Mouse (Mus musculus): ENCODE data around the gene Cdc42bpa. TPM values are rescaled to one million over a fixed set of nuclear protein-coding genes. Genes with fewer than 3 reads are reported as not detected.
"Not testable (repeated sequence)": the region's sequence is repeated elsewhere in the genome, so short reads cannot be mapped to it uniquely, and the experiment has no call there.

The Cdc42bpa gene
- total and polyA plus RNA-seq, 2 experiments from 2014 or later = 29.1 to 84.3 TPM

GRCm38 (mm10) chr1:179992255-179992654, 32.0 kb downstream of the Cdc42bpa start:
- Histone ChIP-seq H3K27ac (no peak overlapping the region), H3K36me3 (ENCODE audit: insufficient read depth, low read length) (no peaks in the 10 kb centered on the region), H3K27me3 (ENCODE audit: insufficient read depth, low read length) (no peaks in the 10 kb centered on the region), H3K4me2 (ENCODE audit: low read depth, low read length) (no peak overlapping the region), H3K9me3 (ENCODE audit: low read length) (no peaks in the 10 kb centered on the region), H3K9ac (replicated peaks; ENCODE audit: low read length) (no peak overlapping the region), H3K4me3 (ENCODE audit: low read length) (no peak overlapping the region), H3K4me1 (ENCODE audit: insufficient read depth, low read length) (no peaks in the 10 kb centered on the region)
- TF ChIP-seq CTCF (IDR thresholded peaks at IDR 0.05; ENCODE audit: low read depth) = no peak
- no peak for DNase-seq (ENCODE audit: low spot score)
- no peak for ATAC-seq
- 78% methylated on average over 1 of the region's 1 CpGs for WGBS

- DNase-seq (ENCODE audit: low spot score) = no peak
- ATAC-seq = no peak
- no peak overlapping the region for H3K4me3 ChIP-seq (ENCODE audit: low read length)
- H3K4me1 ChIP-seq (ENCODE audit: insufficient read depth, low read length) = no peaks in the 10 kb centered on the region
- no peak overlapping the region for H3K4me2 ChIP-seq (ENCODE audit: low read depth, low read length)
- no peak overlapping the region for H3K9ac ChIP-seq (replicated peaks; ENCODE audit: low read length)
- H3K27ac ChIP-seq = no peak overlapping the region
- peak; percentile 31 for TF ChIP-seq CTCF (IDR thresholded peaks at IDR 0.05; ENCODE audit: low read depth)
- no peaks in the 10 kb centered on the region for H3K36me3 ChIP-seq (ENCODE audit: insufficient read depth, low read length)
- H3K27me3 ChIP-seq (ENCODE audit: insufficient read depth, low read length) = no peaks in the 10 kb centered on the region
- H3K9me3 ChIP-seq (ENCODE audit: low read length) = no peaks in the 10 kb centered on the region
Observed at GRCm38 (mm10) chr1:180008057-180008456, 47.8 kb downstream of the Cdc42bpa start.

- Histone ChIP-seq H3K4me2 (ENCODE audit: low read depth, low read length) (no peak overlapping the region), H3K4me3 (ENCODE audit: low read length) (no peak overlapping the region), H3K4me1 (ENCODE audit: insufficient read depth, low read length) (no peaks in the 10 kb centered on the region), H3K9ac (replicated peaks; ENCODE audit: low read length) (no peak overlapping the region), H3K27me3 (ENCODE audit: insufficient read depth, low read length) (no peaks in the 10 kb centered on the region), H3K27ac (no peak overlapping the region), H3K36me3 (ENCODE audit: insufficient read depth, low read length) (no peaks in the 10 kb centered on the region), H3K9me3 (ENCODE audit: low read length) (no peaks in the 10 kb centered on the region)
- no peak for DNase-seq (ENCODE audit: low spot score)
- ATAC-seq = no peak
- TF ChIP-seq CTCF (IDR thresholded peaks at IDR 0.05; ENCODE audit: low read depth) = no peak
- 94% methylated on average over 4 of the region's 4 CpGs for WGBS
Observed at GRCm38 (mm10) chr1:180013479-180013878, 53.2 kb downstream of the Cdc42bpa start.

- H3K4me2 ChIP-seq (ENCODE audit: low read depth, low read length) = no peak overlapping the region
- no peak overlapping the region for H3K9ac ChIP-seq (replicated peaks; ENCODE audit: low read length)
- H3K27me3 ChIP-seq (ENCODE audit: insufficient read depth, low read length) = no peaks in the 10 kb centered on the region
- TF ChIP-seq CTCF (IDR thresholded peaks at IDR 0.05; ENCODE audit: low read depth) = no peak
- no peaks in the 10 kb centered on the region for H3K36me3 ChIP-seq (ENCODE audit: insufficient read depth, low read length)
- H3K9me3 ChIP-seq (ENCODE audit: low read length) = no peaks in the 10 kb centered on the region
- 91% methylated on average over 2 of the region's 2 CpGs for WGBS
- no peak overlapping the region for H3K4me3 ChIP-seq (ENCODE audit: low read length)
- H3K4me1 ChIP-seq (ENCODE audit: insufficient read depth, low read length) = peaks cover 7% of the 10 kb centered on the region; the same call in 1 of the 2 replicates
- H3K27ac ChIP-seq = no peak overlapping the region
- ATAC-seq = no peak
- DNase-seq (ENCODE audit: low spot score) = no peak
Observed at GRCm38 (mm10) chr1:180018218-180018617, 57.9 kb downstream of the Cdc42bpa start.

GRCm38 (mm10) chr1:180021463-180022296, 61.4 kb downstream of the Cdc42bpa start:
- ATAC-seq (peak; percentile 83), DNase-seq (ENCODE audit: low spot score) (peak; percentile 12)
- Histone ChIP-seq H3K4me1 (ENCODE audit: insufficient read depth, low read length) (peaks cover 7% of the 10 kb centered on the region; the same call in 1 of the 2 replicates), H3K27ac (peak overlapping the region; percentile 51), H3K9me3 (ENCODE audit: low read length) (no peaks in the 10 kb centered on the region), H3K4me3 (ENCODE audit: low read length) (no peak overlapping the region), H3K9ac (replicated peaks; ENCODE audit: low read length) (no peak overlapping the region), H3K27me3 (ENCODE audit: insufficient read depth, low read length) (no peaks in the 10 kb centered on the region), H3K36me3 (ENCODE audit: insufficient read depth, low read length) (no peaks in the 10 kb centered on the region), H3K4me2 (ENCODE audit: low read depth, low read length) (no peak overlapping the region)
- no peak for TF ChIP-seq CTCF (IDR thresholded peaks at IDR 0.05; ENCODE audit: low read depth)
- WGBS = 57% methylated on average over 11 of the region's 11 CpGs

- H3K27me3 ChIP-seq (ENCODE audit: insufficient read depth, low read length) = no peaks in the 10 kb centered on the region
- 70% methylated on average over 5 of the region's 5 CpGs for WGBS
- no peak for DNase-seq (ENCODE audit: low spot score)
- no peaks in the 10 kb centered on the region for H3K36me3 ChIP-seq (ENCODE audit: insufficient read depth, low read length)
- TF ChIP-seq CTCF (IDR thresholded peaks at IDR 0.05; ENCODE audit: low read depth) = no peak
- peaks cover 7% of the 10 kb centered on the region; the same call in 1 of the 2 replicates for H3K4me1 ChIP-seq (ENCODE audit: insufficient read depth, low read length)
- no peak overlapping the region for H3K9ac ChIP-seq (replicated peaks; ENCODE audit: low read length)
- ATAC-seq = no peak
- H3K4me3 ChIP-seq (ENCODE audit: low read length) = no peak overlapping the region
- no peaks in the 10 kb centered on the region for H3K9me3 ChIP-seq (ENCODE audit: low read length)
- H3K27ac ChIP-seq = no peak overlapping the region
- no peak overlapping the region for H3K4me2 ChIP-seq (ENCODE audit: low read depth, low read length)
Observed at GRCm38 (mm10) chr1:180023512-180023911, 63.2 kb downstream of the Cdc42bpa start.

GRCm38 (mm10) chr1:180029863-180030262, 69.6 kb downstream of the Cdc42bpa start:
- 92% methylated on average over 5 of the region's 5 CpGs for WGBS
- not testable (repeated sequence) for H3K4me2 ChIP-seq (ENCODE audit: low read depth, low read length); H3K27me3 ChIP-seq (ENCODE audit: insufficient read depth, low read length); ATAC-seq; H3K4me3 ChIP-seq (ENCODE audit: low read length); H3K36me3 ChIP-seq (ENCODE audit: insufficient read depth, low read length); H3K27ac ChIP-seq; H3K9ac ChIP-seq (replicated peaks; ENCODE audit: low read length); H3K9me3 ChIP-seq (ENCODE audit: low read length); H3K4me1 ChIP-seq (ENCODE audit: insufficient read depth, low read length); DNase-seq (ENCODE audit: low spot score)
